Mouse (Mus musculus) limb, embryonic 15.5 days (tissue): ENCODE measurements around the gene Gm5294. TPM values are rescaled to one million over a fixed set of nuclear protein-coding genes. Genes with fewer than 3 reads are reported as not detected.

Experiments
- polyA plus RNA-seq: library from polyadenylated mRNA; unstranded; fragments of >200 nt; fragmentation: Nextera tagmentation; extraction: Ambion mirVana; gene quantifications from 2 replicates; pipeline ENCODE4 v1.2.1, GENCODE M21; 2015

Gene Gm5294
- polyA plus RNA-seq, 1 experiment from 2014 or later = not detected

Other genes starting within 250 kb of the Gm5294 start
- gene Zfp68, start 200.3 kb upstream of the Gm5294 start, polyA plus RNA-seq = 69.9 and 73.0 TPM in 2 replicates
- gene A430033K04Rik, start 197.2 kb upstream of the Gm5294 start, polyA plus RNA-seq = 15.4 and 17.0 TPM in 2 replicates
- 6.4 and 7.8 TPM in 2 replicates for gene Fam20c, start 65.6 kb upstream of the Gm5294 start, polyA plus RNA-seq
- gene Pdgfa, start 177.3 kb downstream of the Gm5294 start, polyA plus RNA-seq = 65.7 and 69.9 TPM in 2 replicates